Mouse (Mus musculus) T-cell, adult 2 months (primary cell): ENCODE data around the gene Gm26920.
A peak's percentile ranks its signal among the peaks of the same experiment; 100 is the strongest.

ENCODE experiments used
- DNase-seq: peaks from one replicate; pipeline ENCODE4 v3.0.0; 2022; ENCODE audit warnings: low spot score

Gene Gm26920

GRCm38 (mm10) chr7:30053591-30053990 is 36.6 kb downstream of the Gm26920 start:
- no peak for DNase-seq

DNA sequence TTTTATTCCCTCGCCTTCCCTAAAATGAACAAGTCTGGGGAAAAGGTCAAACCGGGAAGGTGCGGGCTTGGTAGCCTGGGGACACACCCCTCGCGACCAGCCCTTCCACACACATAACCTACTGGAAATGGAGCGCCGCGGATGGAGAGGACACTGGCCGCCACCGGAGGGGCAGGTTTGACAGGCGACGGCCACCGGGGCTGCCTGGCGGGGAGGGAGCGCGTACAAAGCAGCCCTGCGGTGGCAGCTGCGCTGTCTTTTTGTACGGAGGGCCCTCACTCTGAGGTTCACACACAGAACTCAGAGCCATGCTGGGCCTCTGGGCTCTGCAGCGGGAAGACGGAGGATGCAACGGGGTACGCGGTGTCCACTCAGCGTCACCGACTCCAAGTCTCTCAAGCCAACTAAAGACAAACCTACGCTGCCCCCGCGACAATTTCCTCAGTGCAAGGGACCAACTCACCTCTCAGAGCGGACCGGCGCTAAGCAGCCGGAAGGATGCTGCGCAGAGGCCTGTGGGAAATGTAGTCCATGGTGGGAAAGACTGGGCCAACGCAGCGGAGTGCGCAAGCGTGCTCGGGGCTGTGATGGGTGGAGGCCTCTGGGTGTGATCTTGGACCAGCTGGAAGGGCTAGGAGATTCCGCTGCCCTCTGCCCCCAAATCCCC is 39.2 kb downstream of the Gm26920 start, which contains the start of gene Zfp14:
Zfp14 (minus strand) TSS at position 499 of the 667 bp plus-strand sequence.
- DNase-seq = peak; percentile 83

GRCm38 (mm10) chr7:30048126-30048525 is 42.1 kb downstream of the Gm26920 start:
- no peak for DNase-seq

DNA sequence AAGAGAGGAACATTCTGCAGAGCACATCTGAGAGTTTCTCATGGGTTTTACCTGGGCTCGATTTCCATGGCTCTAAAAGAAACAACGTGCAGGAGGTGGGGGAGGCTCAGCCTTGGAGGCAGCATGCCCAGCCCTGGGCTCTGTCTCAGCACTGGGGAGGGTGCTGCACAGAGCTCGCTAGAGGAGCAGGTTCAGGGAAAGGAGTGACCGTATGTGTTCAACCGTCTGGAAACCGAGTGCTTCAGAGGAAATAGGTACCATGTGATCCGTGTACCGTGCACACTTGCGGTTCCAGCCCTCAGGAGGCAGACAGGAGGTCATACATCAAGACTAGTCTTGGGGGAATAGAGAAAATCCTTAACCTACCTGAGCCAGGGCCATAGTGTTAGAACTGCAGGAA is 45.9 kb downstream of the Gm26920 start:
- DNase-seq = no peak

- DNase-seq = no peak
These were observed 55.9 kb downstream of the Gm26920 start for GRCm38 (mm10) chr7:30034331-30034730.

DNA sequence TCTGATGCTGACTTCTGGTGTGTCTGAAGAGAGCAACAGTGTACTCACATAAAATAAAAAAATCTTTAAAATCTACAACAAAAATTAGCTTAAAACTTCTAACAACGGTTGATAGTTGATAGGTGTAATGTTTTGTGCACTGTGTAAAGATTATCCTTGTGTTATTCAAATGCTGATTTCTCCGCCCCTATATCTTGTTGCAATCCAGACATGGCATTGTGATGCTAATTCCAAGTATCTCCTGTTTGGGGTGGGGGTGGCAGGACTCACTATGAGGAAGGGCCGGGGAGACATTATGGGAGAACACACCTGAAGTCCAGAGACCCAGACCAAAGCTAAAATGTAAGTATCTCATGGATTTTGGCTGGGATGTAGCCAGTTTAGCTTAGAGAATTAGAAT is 58.8 kb downstream of the Gm26920 start:
- no peak for DNase-seq

GRCm38 (mm10) chr7:30030677-30031076 is 59.5 kb downstream of the Gm26920 start:
- no peak for DNase-seq

- DNase-seq = no peak
These were observed 61.6 kb downstream of the Gm26920 start for GRCm38 (mm10) chr7:30028572-30028971.

GRCm38 (mm10) chr7:30027331-30027730 is 62.9 kb downstream of the Gm26920 start:
- no peak for DNase-seq

DNA sequence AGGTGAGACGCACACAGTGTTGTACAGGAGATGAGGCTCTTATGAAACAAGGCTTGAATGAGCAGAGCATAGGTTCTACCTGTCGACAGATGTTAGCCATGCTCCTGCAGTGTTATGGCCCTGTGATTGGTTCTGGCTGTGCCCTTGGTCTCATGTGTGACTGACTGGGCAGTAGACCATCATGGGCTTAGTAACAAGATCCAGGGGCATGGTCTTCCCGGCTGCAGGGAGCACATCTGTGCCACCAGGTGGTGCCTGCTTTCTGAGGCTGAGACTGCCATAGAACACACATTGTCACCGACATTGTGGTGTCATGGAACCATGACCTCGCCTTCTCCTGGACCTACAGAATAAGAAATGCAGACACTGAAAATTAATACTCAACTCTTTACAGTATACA is 64.9 kb downstream of the Gm26920 start:
- DNase-seq = no peak

DNA sequence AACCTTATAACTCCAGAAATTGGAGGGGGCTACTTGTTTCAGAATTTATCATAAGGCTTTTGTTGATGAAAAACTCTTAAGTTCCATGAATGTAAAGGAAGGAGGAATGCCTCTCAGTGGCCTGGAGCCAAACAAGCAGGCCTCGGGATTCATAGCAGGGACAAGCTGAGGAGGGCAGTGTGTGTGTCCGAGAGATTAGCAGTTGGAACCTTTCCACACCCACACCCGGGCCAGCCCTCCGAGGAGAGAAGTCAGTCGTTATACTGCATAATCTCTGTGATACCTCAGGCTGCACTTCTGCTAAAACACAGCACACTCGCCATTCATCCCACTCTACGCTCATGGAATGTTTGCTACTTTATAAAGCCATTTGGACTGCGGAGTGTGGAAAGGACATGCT is 66.4 kb downstream of the Gm26920 start:
- DNase-seq = no peak

DNA sequence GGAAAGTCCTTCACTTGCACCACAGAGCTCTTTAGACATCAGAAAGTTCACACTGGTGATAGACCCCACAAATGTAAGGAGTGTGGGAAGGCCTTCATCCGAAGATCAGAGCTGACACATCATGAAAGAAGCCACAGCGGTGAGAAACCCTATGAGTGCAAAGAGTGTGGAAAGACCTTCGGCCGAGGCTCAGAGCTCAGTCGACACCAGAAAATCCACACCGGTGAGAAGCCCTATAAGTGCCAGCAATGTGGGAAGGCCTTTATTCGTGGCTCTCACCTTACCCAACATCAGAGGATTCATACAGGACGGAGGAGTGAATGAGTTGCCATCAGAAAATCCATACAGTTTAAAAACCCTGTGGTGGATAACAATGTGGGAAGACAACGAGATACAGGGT is 66.9 kb downstream of the Gm26920 start:
- DNase-seq = no peak

- DNase-seq = no peak
These were observed 70.7 kb downstream of the Gm26920 start for GRCm38 (mm10) chr7:30019543-30019942.

DNA sequence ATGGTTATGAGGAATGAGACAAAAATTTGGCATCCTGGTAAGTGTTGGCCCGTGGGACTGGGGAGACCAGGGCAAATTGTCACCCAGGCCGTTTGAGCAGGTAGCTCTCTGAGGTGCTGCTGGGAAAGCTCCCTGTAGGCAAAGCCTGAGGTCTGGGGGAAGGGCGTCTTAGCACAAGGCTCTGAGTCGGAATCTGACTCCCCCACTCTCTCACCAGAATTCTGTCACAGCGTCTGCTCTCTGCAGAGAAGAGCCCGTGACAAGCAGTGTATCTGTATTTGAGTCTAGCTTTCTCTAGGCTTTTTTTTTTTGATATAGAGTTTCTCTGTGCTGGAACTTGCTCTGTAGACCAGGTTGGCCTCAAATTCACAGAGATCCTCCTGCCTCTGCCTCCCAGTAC is 73.0 kb downstream of the Gm26920 start:
- no peak for DNase-seq

- peak; percentile 19 for DNase-seq
These were observed 77.2 kb downstream of the Gm26920 start for GRCm38 (mm10) chr7:30012956-30013363.

GRCm38 (mm10) chr7:30010551-30011195 is 79.5 kb downstream of the Gm26920 start:
- no peak for DNase-seq

- DNase-seq = no peak
These were observed 80.7 kb downstream of the Gm26920 start for GRCm38 (mm10) chr7:30009321-30010085.

DNA sequence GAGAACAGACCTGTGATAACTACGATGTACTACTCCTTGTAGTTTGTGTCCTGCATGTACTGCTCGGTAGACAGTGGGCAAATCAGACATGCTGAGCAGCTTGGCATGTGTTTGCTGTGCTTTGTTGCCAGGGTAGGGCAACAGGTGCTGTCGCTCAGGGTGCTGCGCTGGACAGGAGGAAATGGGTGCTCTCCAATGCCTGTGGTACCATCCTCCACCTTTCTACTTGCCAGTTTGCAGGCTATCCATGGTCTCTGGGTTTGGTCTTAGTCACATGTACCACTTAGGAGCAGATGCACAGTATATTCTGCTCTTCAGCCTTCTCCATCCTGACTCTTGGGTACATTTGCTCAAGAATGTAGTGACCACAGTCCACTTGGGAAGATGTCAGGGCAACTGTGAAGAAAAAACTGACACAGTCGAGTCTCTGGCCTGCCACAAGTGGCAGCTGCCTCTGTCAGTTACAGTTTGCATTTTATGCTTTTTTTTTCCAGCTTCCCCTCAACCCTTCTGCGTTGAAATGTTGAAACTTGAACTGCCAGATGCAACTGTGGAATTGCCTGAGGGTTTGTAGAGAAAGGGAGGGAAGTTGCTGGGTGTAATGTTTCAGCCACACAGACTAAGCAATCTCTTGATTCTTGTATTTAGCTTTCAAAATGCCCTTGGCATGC is 82.1 kb downstream of the Gm26920 start:
- DNase-seq = no peak

GRCm38 (mm10) chr7:30007601-30008000 is 82.6 kb downstream of the Gm26920 start:
- no peak for DNase-seq
